Mouse (Mus musculus): ENCODE results near the gene Slc38a11. TPM values are rescaled to one million over a fixed set of nuclear protein-coding genes. Genes with fewer than 3 reads are reported as not detected.

Gene Slc38a11
- 0.17 and 0.73 TPM in 2 replicates for polyA plus RNA-seq (2014; fragmentation: Nextera tagmentation; extraction: Ambion mirVana)

- Histone ChIP-seq H3K4me2 (replicated peaks; ENCODE audit: low read depth, low read length) (peak within 1 kb of the TSS; percentile 34), H3K36me3 (ENCODE audit: control insufficient read depth, insufficient read depth, low read length) (no peaks in the 10 kb centered on the region), H3K9me3 (ENCODE audit: control insufficient read depth, low read length) (no peaks in the 10 kb centered on the region), H3K9ac (ENCODE audit: low read depth, low read length) (no peak within 1 kb of the TSS), H3K27ac (ENCODE audit: low read depth, low read length) (no peak within 1 kb of the TSS), H3K27me3 (ENCODE audit: control insufficient read depth, insufficient read depth, low read length) (no peaks in the 10 kb centered on the region), H3K4me1 (ENCODE audit: control insufficient read depth, insufficient read depth, low read length) (no peaks in the 10 kb centered on the region), H3K4me3 (ENCODE audit: low read length) (peak within 1 kb of the TSS; percentile 12; the same call in 1 of the 2 replicates)
- 4% methylated on average over 18 of the region's 18 CpGs for WGBS
- ATAC-seq (ENCODE audit: low FRiP score, low TSS enrichment) = peak; percentile 86; the same call in 1 of the 2 replicates
Observed at GRCm38 (mm10) chr2:65363828-65364497, at the start of gene Slc38a11. Slc38a11 (minus strand) TSS chr2:65364034.

- Histone ChIP-seq H3K4me1 (ENCODE audit: control insufficient read depth, insufficient read depth, low read length) (no peaks in the 10 kb centered on the region), H3K27ac (ENCODE audit: low read depth, low read length) (no peak overlapping the region), H3K27me3 (ENCODE audit: control insufficient read depth, insufficient read depth, low read length) (no peaks in the 10 kb centered on the region), H3K36me3 (ENCODE audit: control insufficient read depth, insufficient read depth, low read length) (no peaks in the 10 kb centered on the region), H3K9me3 (ENCODE audit: control insufficient read depth, low read length) (no peaks in the 10 kb centered on the region), H3K9ac (ENCODE audit: low read depth, low read length) (no peak overlapping the region), H3K4me3 (ENCODE audit: low read length) (no peak overlapping the region), H3K4me2 (replicated peaks; ENCODE audit: low read depth, low read length) (no peak overlapping the region)
- WGBS = 91% methylated on average over 2 of the region's 2 CpGs
- ATAC-seq (ENCODE audit: low FRiP score, low TSS enrichment) = no peak
Observed at GRCm38 (mm10) chr2:65407110-65407509, 43.3 kb upstream of the Slc38a11 start.

GRCm38 (mm10) chr2:65405407-65405806 lies 41.6 kb upstream of the Slc38a11 start:
- H3K4me3 ChIP-seq (ENCODE audit: low read length) = no peak overlapping the region
- no peaks in the 10 kb centered on the region for H3K9me3 ChIP-seq (ENCODE audit: control insufficient read depth, low read length)
- no peak overlapping the region for H3K27ac ChIP-seq (ENCODE audit: low read depth, low read length)
- no peak overlapping the region for H3K9ac ChIP-seq (ENCODE audit: low read depth, low read length)
- WGBS = 69% methylated on average over 1 of the region's 1 CpGs
- H3K27me3 ChIP-seq (ENCODE audit: control insufficient read depth, insufficient read depth, low read length) = no peaks in the 10 kb centered on the region
- H3K36me3 ChIP-seq (ENCODE audit: control insufficient read depth, insufficient read depth, low read length) = no peaks in the 10 kb centered on the region
- H3K4me1 ChIP-seq (ENCODE audit: control insufficient read depth, insufficient read depth, low read length) = no peaks in the 10 kb centered on the region
- no peak overlapping the region for H3K4me2 ChIP-seq (replicated peaks; ENCODE audit: low read depth, low read length)
- no peak for ATAC-seq (ENCODE audit: low FRiP score, low TSS enrichment)

- H3K9ac ChIP-seq (ENCODE audit: low read depth, low read length) = no peak overlapping the region
- H3K27me3 ChIP-seq (ENCODE audit: control insufficient read depth, insufficient read depth, low read length) = no peaks in the 10 kb centered on the region
- WGBS = 78% methylated on average over 5 of the region's 5 CpGs
- H3K4me3 ChIP-seq (ENCODE audit: low read length) = no peak overlapping the region
- no peaks in the 10 kb centered on the region for H3K4me1 ChIP-seq (ENCODE audit: control insufficient read depth, insufficient read depth, low read length)
- H3K27ac ChIP-seq (ENCODE audit: low read depth, low read length) = no peak overlapping the region
- H3K9me3 ChIP-seq (ENCODE audit: control insufficient read depth, low read length) = no peaks in the 10 kb centered on the region
- ATAC-seq (ENCODE audit: low FRiP score, low TSS enrichment) = no peak
- H3K36me3 ChIP-seq (ENCODE audit: control insufficient read depth, insufficient read depth, low read length) = no peaks in the 10 kb centered on the region
- no peak overlapping the region for H3K4me2 ChIP-seq (replicated peaks; ENCODE audit: low read depth, low read length)
Observed at GRCm38 (mm10) chr2:65402001-65402400, 38.2 kb upstream of the Slc38a11 start.

GRCm38 (mm10) chr2:65399938-65400337 lies 36.1 kb upstream of the Slc38a11 start:
- no peaks in the 10 kb centered on the region for H3K9me3 ChIP-seq (ENCODE audit: control insufficient read depth, low read length)
- H3K4me1 ChIP-seq (ENCODE audit: control insufficient read depth, insufficient read depth, low read length) = no peaks in the 10 kb centered on the region
- no peak overlapping the region for H3K27ac ChIP-seq (ENCODE audit: low read depth, low read length)
- H3K9ac ChIP-seq (ENCODE audit: low read depth, low read length) = no peak overlapping the region
- no peak overlapping the region for H3K4me2 ChIP-seq (replicated peaks; ENCODE audit: low read depth, low read length)
- no peak overlapping the region for H3K4me3 ChIP-seq (ENCODE audit: low read length)
- no peak for ATAC-seq (ENCODE audit: low FRiP score, low TSS enrichment)
- H3K27me3 ChIP-seq (ENCODE audit: control insufficient read depth, insufficient read depth, low read length) = no peaks in the 10 kb centered on the region
- H3K36me3 ChIP-seq (ENCODE audit: control insufficient read depth, insufficient read depth, low read length) = no peaks in the 10 kb centered on the region
- 81% methylated on average over 5 of the region's 5 CpGs for WGBS

- WGBS = 20% methylated on average over 3 of the region's 3 CpGs
Observed at GRCm38 (mm10) chr2:65396128-65396527, 32.3 kb upstream of the Slc38a11 start.

GRCm38 (mm10) chr2:65393061-65393460 lies 29.2 kb upstream of the Slc38a11 start:
- H3K27me3 ChIP-seq (ENCODE audit: control insufficient read depth, insufficient read depth, low read length) = no peaks in the 10 kb centered on the region
- whole genome bisulfite sequencing = 79% methylated on average over 4 of the region's 4 CpGs
- H3K36me3 ChIP-seq (ENCODE audit: control insufficient read depth, insufficient read depth, low read length) = no peaks in the 10 kb centered on the region
- no peak overlapping the region for H3K9ac ChIP-seq (ENCODE audit: low read depth, low read length)
- no peak overlapping the region for H3K27ac ChIP-seq (ENCODE audit: low read depth, low read length)
- no peak overlapping the region for H3K4me3 ChIP-seq (ENCODE audit: low read length)
- no peak overlapping the region for H3K4me2 ChIP-seq (replicated peaks; ENCODE audit: low read depth, low read length)
- no peaks in the 10 kb centered on the region for H3K9me3 ChIP-seq (ENCODE audit: control insufficient read depth, low read length)
- H3K4me1 ChIP-seq (ENCODE audit: control insufficient read depth, insufficient read depth, low read length) = no peaks in the 10 kb centered on the region
- peak; percentile 20; the same call in 1 of the 2 replicates for ATAC-seq (ENCODE audit: low FRiP score, low TSS enrichment)

More at GRCm38 (mm10) chr2:65396128-65396527, 32.3 kb upstream of the Slc38a11 start:
- H3K36me3 ChIP-seq (ENCODE audit: control insufficient read depth, insufficient read depth, low read length) = no peaks in the 10 kb centered on the region
- no peak overlapping the region for H3K4me2 ChIP-seq (replicated peaks; ENCODE audit: low read depth, low read length)
- no peaks in the 10 kb centered on the region for H3K27me3 ChIP-seq (ENCODE audit: control insufficient read depth, insufficient read depth, low read length)
- H3K4me3 ChIP-seq (ENCODE audit: low read length) = no peak overlapping the region
- no peak overlapping the region for H3K27ac ChIP-seq (ENCODE audit: low read depth, low read length)
- H3K9ac ChIP-seq (ENCODE audit: low read depth, low read length) = no peak overlapping the region
- no peak for ATAC-seq (ENCODE audit: low FRiP score, low TSS enrichment)
- no peaks in the 10 kb centered on the region for H3K4me1 ChIP-seq (ENCODE audit: control insufficient read depth, insufficient read depth, low read length)
- no peaks in the 10 kb centered on the region for H3K9me3 ChIP-seq (ENCODE audit: control insufficient read depth, low read length)

GRCm38 (mm10) chr2:65391322-65391721 lies 27.5 kb upstream of the Slc38a11 start:
- H3K4me2 ChIP-seq (replicated peaks; ENCODE audit: low read depth, low read length) = no peak overlapping the region
- 78% methylated on average over 6 of the region's 6 CpGs for whole genome bisulfite sequencing
- H3K9ac ChIP-seq (ENCODE audit: low read depth, low read length) = no peak overlapping the region
- no peak overlapping the region for H3K4me3 ChIP-seq (ENCODE audit: low read length)
- H3K27ac ChIP-seq (ENCODE audit: low read depth, low read length) = no peak overlapping the region
- ATAC-seq (ENCODE audit: low FRiP score, low TSS enrichment) = no peak
- H3K36me3 ChIP-seq (ENCODE audit: control insufficient read depth, insufficient read depth, low read length) = no peaks in the 10 kb centered on the region
- H3K4me1 ChIP-seq (ENCODE audit: control insufficient read depth, insufficient read depth, low read length) = no peaks in the 10 kb centered on the region
- H3K9me3 ChIP-seq (ENCODE audit: control insufficient read depth, low read length) = no peaks in the 10 kb centered on the region
- H3K27me3 ChIP-seq (ENCODE audit: control insufficient read depth, insufficient read depth, low read length) = no peaks in the 10 kb centered on the region

- Histone ChIP-seq H3K4me1 (ENCODE audit: control insufficient read depth, insufficient read depth, low read length) (no peaks in the 10 kb centered on the region), H3K4me2 (replicated peaks; ENCODE audit: low read depth, low read length) (no peak overlapping the region), H3K36me3 (ENCODE audit: control insufficient read depth, insufficient read depth, low read length) (no peaks in the 10 kb centered on the region), H3K27me3 (ENCODE audit: control insufficient read depth, insufficient read depth, low read length) (no peaks in the 10 kb centered on the region), H3K27ac (ENCODE audit: low read depth, low read length) (no peak overlapping the region), H3K4me3 (ENCODE audit: low read length) (no peak overlapping the region), H3K9ac (ENCODE audit: low read depth, low read length) (no peak overlapping the region), H3K9me3 (ENCODE audit: control insufficient read depth, low read length) (no peaks in the 10 kb centered on the region)
- no peak for ATAC-seq (ENCODE audit: low FRiP score, low TSS enrichment)
- 89% methylated on average over 6 of the region's 6 CpGs for WGBS
Observed at GRCm38 (mm10) chr2:65384815-65385214, 21.0 kb upstream of the Slc38a11 start.
